Mouse (Mus musculus) myocyte (in vitro differentiated cells): Measurements from ENCODE around the gene Paqr6. TPM values are rescaled to one million over a fixed set of nuclear protein-coding genes. Genes with fewer than 3 reads are reported as not detected.

Experiments
- H3K27me3 ChIP-seq: one replicate; pipeline ENCODE4 v1.6.1; 2011; ENCODE audit not compliant: control insufficient read depth, insufficient read depth, insufficient read length
- H3K36me3 ChIP-seq: one replicate; pipeline ENCODE4 v1.6.1; 2011; ENCODE audit not compliant: control insufficient read depth, insufficient read depth
- H3K4me2 ChIP-seq: one replicate; pipeline ENCODE4 v1.6.1; 2011; ENCODE audit warnings: low read depth, control low read depth
- H3K4me3 ChIP-seq: one replicate; pipeline ENCODE4 v1.5.1; 2011; ENCODE audit warnings: mild to moderate bottlenecking, control low read depth, moderate library complexity
- H3K79me2 ChIP-seq: one replicate; pipeline ENCODE4 v1.6.1; 2011; ENCODE audit not compliant: control insufficient read depth, insufficient read depth
- H3ac ChIP-seq: one replicate; pipeline ENCODE4 v1.6.1; 2011; ENCODE audit not compliant: control insufficient read depth, insufficient read length
- CEBPB ChIP-seq: IDR thresholded peaks from 2 replicates; pipeline ENCODE4 v1.6.1; 2011; ENCODE audit warnings: mild to moderate bottlenecking, moderate library complexity; ENCODE audit not compliant: poor library complexity, insufficient read depth, severe bottlenecking
- E2F4 ChIP-seq: IDR thresholded peaks from one replicate; pipeline ENCODE4 v1.6.1; 2011; ENCODE audit warnings: mild to moderate bottlenecking, control low read depth, moderate library complexity; ENCODE audit not compliant: insufficient read depth
- MAX ChIP-seq: IDR thresholded peaks from one replicate; pipeline ENCODE4 v1.6.1; 2011; ENCODE audit warnings: low read depth, mild to moderate bottlenecking, control low read depth
- MYOD1 ChIP-seq, 3 experiments: IDR thresholded peaks; one replicate each; pipeline ENCODE4 v1.6.1; 2011; ENCODE audit warnings: control low read depth in 2 of 3, low read depth in 2 of 3, mild to moderate bottlenecking in 2 of 3, moderate library complexity in 1 of 3; ENCODE audit not compliant: insufficient read length in 2 of 3, control insufficient read depth in 1 of 3
- MYOG ChIP-seq, 3 experiments: IDR thresholded peaks; one replicate each; pipeline ENCODE4 v1.6.1; 2011; ENCODE audit warnings: control low read depth in 2 of 3, low read depth in 2 of 3, mild to moderate bottlenecking in 2 of 3; ENCODE audit not compliant: insufficient read length in 2 of 3, control insufficient read depth in 1 of 3, insufficient read depth in 1 of 3
- POLR2A ChIP-seq: IDR thresholded peaks from one replicate; pipeline ENCODE4 v1.6.1; 2011; ENCODE audit warnings: low read depth, mild to moderate bottlenecking, control low read depth, moderate library complexity; ENCODE audit not compliant: insufficient read length
- POLR2AphosphoS2 ChIP-seq: IDR thresholded peaks from one replicate; pipeline ENCODE4 v1.6.1; 2011; ENCODE audit warnings: low read depth, control low read depth; ENCODE audit not compliant: insufficient read length
- REST ChIP-seq: IDR thresholded peaks from one replicate; pipeline ENCODE4 v1.6.1; 2011; ENCODE audit warnings: mild to moderate bottlenecking, control low read depth, moderate library complexity; ENCODE audit not compliant: insufficient read depth, insufficient read length
- SRF ChIP-seq: IDR thresholded peaks from one replicate; pipeline ENCODE4 v1.6.1; 2011; ENCODE audit warnings: low read depth; ENCODE audit not compliant: control insufficient read depth, insufficient read length
- TCF12 ChIP-seq: IDR thresholded peaks from one replicate; pipeline ENCODE4 v1.6.1; 2011; ENCODE audit warnings: mild to moderate bottlenecking, control low read depth; ENCODE audit not compliant: poor library complexity, insufficient read depth, severe bottlenecking
- TCF3 ChIP-seq: IDR thresholded peaks from one replicate; pipeline ENCODE4 v1.6.1; 2011; ENCODE audit warnings: low read depth, control low read depth; ENCODE audit not compliant: insufficient read length
- USF1 ChIP-seq: IDR thresholded peaks from one replicate; pipeline ENCODE4 v1.6.1; 2011; ENCODE audit warnings: low read depth, mild to moderate bottlenecking, control low read depth, moderate library complexity
- polyA plus RNA-seq: library from polyadenylated mRNA; unstranded; fragments of >200 nt; fragmentation: generic; extraction: Trizol; gene quantifications from one replicate; pipeline ENCODE4 v1.2.1, GENCODE M21; 2012; ENCODE audit warnings: missing spikeins

Paqr6 gene
- polyA plus RNA-seq, 1 experiment, result not detected

DNA sequence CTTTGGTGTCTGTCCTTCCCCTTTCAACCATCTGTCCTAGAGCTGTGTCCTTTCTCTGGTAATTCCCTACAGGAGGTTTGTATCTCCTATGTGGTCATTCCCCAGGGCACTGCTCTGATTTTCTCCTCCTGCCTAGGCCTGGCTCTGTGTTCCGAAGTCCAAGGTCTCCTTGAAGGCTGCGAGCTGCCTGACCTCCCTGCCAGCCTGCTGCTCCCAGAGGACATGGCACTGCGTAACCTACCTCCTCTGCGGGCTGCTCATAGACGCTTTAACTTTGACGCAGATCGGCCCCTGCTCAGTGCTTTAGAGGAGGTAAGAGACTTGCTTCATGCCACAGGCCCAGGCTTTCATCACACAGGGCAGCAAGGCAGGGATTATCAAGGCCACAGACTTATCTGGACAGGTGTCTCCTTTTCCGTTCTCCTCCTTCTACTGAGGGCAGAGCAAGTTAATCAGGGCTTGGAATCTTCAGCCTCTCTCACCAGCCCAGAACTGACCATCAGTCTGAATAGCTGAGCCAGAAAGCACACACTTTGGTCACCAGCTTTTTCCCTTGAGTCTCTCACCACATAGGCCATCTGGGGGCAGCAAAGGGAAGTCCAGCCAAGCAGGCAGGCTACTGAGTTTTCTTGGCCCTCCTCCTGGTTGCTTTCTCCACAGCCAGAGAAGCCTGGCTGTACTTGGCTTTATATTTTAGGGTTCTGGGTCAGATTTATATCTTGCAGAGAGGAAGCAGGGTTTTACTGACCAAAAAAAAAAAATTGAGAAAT, 9.8 kb upstream of the Paqr6 start:
- Histone ChIP-seq H3ac (no peak overlapping the region), H3K27me3 (no peaks in the 10 kb centered on the region), H3K4me2 (no peak overlapping the region), H3K79me2 (no peaks in the 10 kb centered on the region), H3K36me3 (peaks cover 62% of the 10 kb centered on the region), H3K4me3 (no peak overlapping the region)
- TF ChIP-seq TCF12 (no peak), POLR2A (no peak), TCF3 (no peak), SRF (no peak), E2F4 (no peak), MYOG (IDR thresholded peaks at IDR 0.05; ENCODE audit: control insufficient read depth in 1 of 3, insufficient read depth in 1 of 3, insufficient read length in 2 of 3, low read depth in 2 of 3) (no peak), USF1 (no peak), MYOD1 (IDR thresholded peaks at IDR 0.05; ENCODE audit: control insufficient read depth in 1 of 3, insufficient read length in 2 of 3, low read depth in 2 of 3) (no peak), POLR2AphosphoS2 (no peak), REST (no peak), CEBPB (no peak), MAX (no peak)

DNA sequence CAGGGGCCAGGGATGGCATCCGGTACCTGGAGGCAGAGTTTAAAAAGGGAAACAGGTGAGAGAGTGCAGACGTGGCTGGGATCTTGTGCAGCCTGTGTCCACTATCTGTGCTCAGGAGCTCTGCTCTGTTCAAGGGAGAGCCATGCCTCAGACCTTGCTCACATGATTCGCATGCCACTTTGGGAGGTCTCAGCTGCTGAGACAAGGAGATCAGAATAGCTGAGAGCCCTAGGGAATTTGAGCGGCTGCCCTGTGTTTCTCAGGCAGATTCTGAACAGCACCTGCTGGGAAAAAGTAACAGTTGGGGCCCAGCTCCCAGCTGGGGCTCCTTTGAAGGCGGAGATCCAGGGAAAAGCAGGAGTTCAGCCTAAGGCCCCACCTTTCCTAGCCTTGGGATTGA, 4.8 kb upstream of the Paqr6 start:
- H3K36me3 ChIP-seq, result peaks cover 32% of the 10 kb centered on the region
- no peaks in the 10 kb centered on the region for H3K27me3 ChIP-seq
- H3K79me2 ChIP-seq, result no peaks in the 10 kb centered on the region
- no peak overlapping the region for H3K4me3 ChIP-seq
- H3K4me2 ChIP-seq, result no peak overlapping the region
- no peak overlapping the region for H3ac ChIP-seq
- peak in 1 of 3 experiments; percentile 36 for TF ChIP-seq MYOG (IDR thresholded peaks at IDR 0.05; ENCODE audit: control insufficient read depth in 1 of 3, insufficient read depth in 1 of 3, insufficient read length in 2 of 3, low read depth in 2 of 3)
- TF ChIP-seq REST, result no peak
- TF ChIP-seq MYOD1 (IDR thresholded peaks at IDR 0.05; ENCODE audit: control insufficient read depth in 1 of 3, insufficient read length in 2 of 3, low read depth in 2 of 3), result no peak

GRCm38 (mm10) chr3:88359989-88360388, 4.4 kb upstream of the Paqr6 start:
- H3K4me2 ChIP-seq, result no peak overlapping the region
- no peaks in the 10 kb centered on the region for H3K27me3 ChIP-seq
- no peak overlapping the region for H3K4me3 ChIP-seq
- no peaks in the 10 kb centered on the region for H3K79me2 ChIP-seq
- peaks cover 28% of the 10 kb centered on the region for H3K36me3 ChIP-seq
- TF ChIP-seq E2F4, result no peak
- no peak for TF ChIP-seq TCF3
- TF ChIP-seq MYOD1 (IDR thresholded peaks at IDR 0.05; ENCODE audit: control insufficient read depth in 1 of 3, insufficient read length in 2 of 3, low read depth in 2 of 3), result no peak
- no peak for TF ChIP-seq USF1
- TF ChIP-seq SRF, result no peak
- no peak for TF ChIP-seq REST
- TF ChIP-seq TCF12, result no peak
- no peak for TF ChIP-seq CEBPB
- TF ChIP-seq POLR2AphosphoS2, result no peak
- TF ChIP-seq POLR2A, result no peak
- no peak for TF ChIP-seq MYOG (IDR thresholded peaks at IDR 0.05; ENCODE audit: control insufficient read depth in 1 of 3, insufficient read depth in 1 of 3, insufficient read length in 2 of 3, low read depth in 2 of 3)
- no peak for TF ChIP-seq MAX
- no peak overlapping the region for H3ac ChIP-seq

GRCm38 (mm10) chr3:88361096-88361495, 3.3 kb upstream of the Paqr6 start:
- Histone ChIP-seq H3K4me2 (no peak overlapping the region), H3K36me3 (peaks cover 20% of the 10 kb centered on the region), H3K79me2 (no peaks in the 10 kb centered on the region), H3ac (no peak overlapping the region), H3K27me3 (no peaks in the 10 kb centered on the region), H3K4me3 (no peak overlapping the region)
- TF ChIP-seq MYOG (IDR thresholded peaks at IDR 0.05; ENCODE audit: control insufficient read depth in 1 of 3, insufficient read depth in 1 of 3, insufficient read length in 2 of 3, low read depth in 2 of 3) (no peak), REST (no peak), USF1 (no peak), MYOD1 (IDR thresholded peaks at IDR 0.05; ENCODE audit: control insufficient read depth in 1 of 3, insufficient read length in 2 of 3, low read depth in 2 of 3) (no peak), SRF (no peak), TCF12 (no peak), E2F4 (no peak), MAX (no peak), CEBPB (no peak), TCF3 (no peak), POLR2AphosphoS2 (no peak), POLR2A (no peak)
